Mouse (Mus musculus): ENCODE data around the gene Swap70. TPM values are rescaled to one million over a fixed set of nuclear protein-coding genes. Genes with fewer than 3 reads are reported as not detected.

Gene Swap70
- total and polyA plus RNA-seq, 2 experiments = 2.8 to 9.7 TPM

- Histone ChIP-seq H3K79me2 (ENCODE audit: control insufficient read depth, insufficient read depth, low read length) (no peaks in the 10 kb centered on the region), H3K27me3 (ENCODE audit: control insufficient read depth, insufficient read depth, low read length) (no peaks in the 10 kb centered on the region), H3K27ac (replicated peaks; ENCODE audit: insufficient read depth, low read depth, low read length) (no peak overlapping the region), H3K9ac (ENCODE audit: low read depth, low read length) (no peak overlapping the region), H3K4me1 (ENCODE audit: control insufficient read depth, insufficient read depth, low read length) (peaks cover 2% of the 10 kb centered on the region; the same call in 1 of the 2 replicates), H3K4me3 (ENCODE audit: insufficient read depth, low read depth, low read length) (no peak overlapping the region), H3K36me3 (ENCODE audit: control insufficient read depth, insufficient read depth, low read length) (peaks cover 4% of the 10 kb centered on the region)
- DNase-seq (ENCODE audit: extremely low read depth, low read depth, low spot score) = no peak
- WGBS = 93% methylated on average over 12 of the region's 12 CpGs
- TF ChIP-seq CTCF (IDR thresholded peaks at IDR 0.05; ENCODE audit: low read depth, low read length) (no peak), POLR2A (IDR thresholded peaks at IDR 0.05; ENCODE audit: extremely low read depth, insufficient read depth, low read length) (no peak)
Measured at GRCm38 (mm10) chr7:110285076-110285848, 63.8 kb downstream of the Swap70 start.

GRCm38 (mm10) chr7:110285849-110286151 lies 64.3 kb downstream of the Swap70 start:
- no peak overlapping the region for H3K4me3 ChIP-seq (ENCODE audit: insufficient read depth, low read depth, low read length)
- TF ChIP-seq POLR2A (IDR thresholded peaks at IDR 0.05; ENCODE audit: extremely low read depth, insufficient read depth, low read length) (no peak), CTCF (IDR thresholded peaks at IDR 0.05; ENCODE audit: low read depth, low read length) (no peak)
- H3K9ac ChIP-seq (ENCODE audit: low read depth, low read length) = no peak overlapping the region
- H3K27me3 ChIP-seq (ENCODE audit: control insufficient read depth, insufficient read depth, low read length) = no peaks in the 10 kb centered on the region
- H3K36me3 ChIP-seq (ENCODE audit: control insufficient read depth, insufficient read depth, low read length) = peaks cover 3% of the 10 kb centered on the region
- H3K27ac ChIP-seq (replicated peaks; ENCODE audit: insufficient read depth, low read depth, low read length) = no peak overlapping the region
- peaks cover 2% of the 10 kb centered on the region; the same call in 1 of the 2 replicates for H3K4me1 ChIP-seq (ENCODE audit: control insufficient read depth, insufficient read depth, low read length)
- no peak for DNase-seq (ENCODE audit: extremely low read depth, low read depth, low spot score)
- H3K79me2 ChIP-seq (ENCODE audit: control insufficient read depth, insufficient read depth, low read length) = no peaks in the 10 kb centered on the region
- WGBS = 85% methylated on average over 3 of the region's 3 CpGs

GRCm38 (mm10) chr7:110286198-110286732 lies 64.8 kb downstream of the Swap70 start:
- Histone ChIP-seq H3K36me3 (ENCODE audit: control insufficient read depth, insufficient read depth, low read length) (peaks cover 3% of the 10 kb centered on the region), H3K27ac (replicated peaks; ENCODE audit: insufficient read depth, low read depth, low read length) (no peak overlapping the region), H3K9ac (ENCODE audit: low read depth, low read length) (no peak overlapping the region), H3K27me3 (ENCODE audit: control insufficient read depth, insufficient read depth, low read length) (no peaks in the 10 kb centered on the region), H3K4me1 (ENCODE audit: control insufficient read depth, insufficient read depth, low read length) (peaks cover 2% of the 10 kb centered on the region; the same call in 1 of the 2 replicates), H3K79me2 (ENCODE audit: control insufficient read depth, insufficient read depth, low read length) (no peaks in the 10 kb centered on the region), H3K4me3 (ENCODE audit: insufficient read depth, low read depth, low read length) (no peak overlapping the region)
- 85% methylated on average over 8 of the region's 8 CpGs for WGBS
- TF ChIP-seq CTCF (IDR thresholded peaks at IDR 0.05; ENCODE audit: low read depth, low read length) (no peak), POLR2A (IDR thresholded peaks at IDR 0.05; ENCODE audit: extremely low read depth, insufficient read depth, low read length) (no peak)
- DNase-seq (ENCODE audit: extremely low read depth, low read depth, low spot score) = no peak

- H3K4me1 ChIP-seq (ENCODE audit: control insufficient read depth, insufficient read depth, low read length) = peaks cover 2% of the 10 kb centered on the region; the same call in 1 of the 2 replicates
- DNase-seq (ENCODE audit: extremely low read depth, low read depth, low spot score) = peak; percentile 32
- TF ChIP-seq CTCF (IDR thresholded peaks at IDR 0.05; ENCODE audit: low read depth, low read length) (peak; percentile 93), POLR2A (IDR thresholded peaks at IDR 0.05; ENCODE audit: extremely low read depth, insufficient read depth, low read length) (no peak)
- peaks cover 2% of the 10 kb centered on the region; the same call in 1 of the 2 replicates for H3K36me3 ChIP-seq (ENCODE audit: control insufficient read depth, insufficient read depth, low read length)
- no peaks in the 10 kb centered on the region for H3K27me3 ChIP-seq (ENCODE audit: control insufficient read depth, insufficient read depth, low read length)
- no peaks in the 10 kb centered on the region for H3K79me2 ChIP-seq (ENCODE audit: control insufficient read depth, insufficient read depth, low read length)
- WGBS = 8% methylated on average over 12 of the region's 12 CpGs
- no peak overlapping the region for H3K9ac ChIP-seq (ENCODE audit: low read depth, low read length)
- no peak overlapping the region for H3K4me3 ChIP-seq (ENCODE audit: insufficient read depth, low read depth, low read length)
- H3K27ac ChIP-seq (replicated peaks; ENCODE audit: insufficient read depth, low read depth, low read length) = no peak overlapping the region
Measured at GRCm38 (mm10) chr7:110286838-110287475, 65.4 kb downstream of the Swap70 start.

DNA sequence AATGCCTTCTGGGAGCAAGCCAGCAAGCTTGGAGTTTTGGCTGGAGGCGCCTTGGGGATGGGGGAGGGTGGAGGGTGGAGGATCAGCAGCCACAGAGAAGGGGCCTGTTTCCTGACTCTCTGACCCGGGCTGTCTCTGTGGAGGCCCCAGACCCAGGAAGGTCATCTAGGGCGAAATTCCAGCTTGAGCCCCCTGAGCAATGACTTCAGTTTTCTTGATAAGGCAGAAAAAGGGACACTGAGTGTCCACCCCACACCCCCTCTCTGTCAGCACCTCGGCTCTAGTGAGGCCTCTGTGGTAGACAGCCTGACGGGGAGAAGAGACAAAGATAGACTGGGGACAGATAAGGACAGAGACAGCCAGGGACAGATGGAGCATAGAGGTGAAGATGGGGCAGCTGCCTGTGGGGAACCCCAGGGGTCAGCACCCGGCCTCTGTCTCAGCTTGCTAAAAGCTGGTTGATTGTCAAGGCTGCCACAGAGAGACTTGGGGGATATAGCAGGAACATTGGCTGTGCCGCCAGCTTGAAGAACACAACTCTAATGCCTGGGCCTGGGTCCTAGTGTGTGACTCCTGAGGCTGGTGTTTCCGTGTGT lies 66.1 kb downstream of the Swap70 start:
- no peaks in the 10 kb centered on the region for H3K36me3 ChIP-seq (ENCODE audit: control insufficient read depth, insufficient read depth, low read length)
- no peaks in the 10 kb centered on the region for H3K79me2 ChIP-seq (ENCODE audit: control insufficient read depth, insufficient read depth, low read length)
- H3K27me3 ChIP-seq (ENCODE audit: control insufficient read depth, insufficient read depth, low read length) = no peaks in the 10 kb centered on the region
- H3K4me1 ChIP-seq (ENCODE audit: control insufficient read depth, insufficient read depth, low read length) = peaks cover 2% of the 10 kb centered on the region; the same call in 1 of the 2 replicates
- DNase-seq (ENCODE audit: extremely low read depth, low read depth, low spot score) = peak; percentile 36
- H3K4me3 ChIP-seq (ENCODE audit: insufficient read depth, low read depth, low read length) = no peak overlapping the region
- WGBS = 71% methylated on average over 8 of the region's 8 CpGs
- H3K9ac ChIP-seq (ENCODE audit: low read depth, low read length) = no peak overlapping the region
- H3K27ac ChIP-seq (replicated peaks; ENCODE audit: insufficient read depth, low read depth, low read length) = peak overlapping the region; percentile 7; the same call in 1 of the 2 replicates
- no peak for TF ChIP-seq POLR2A (IDR thresholded peaks at IDR 0.05; ENCODE audit: extremely low read depth, insufficient read depth, low read length)

Measured in liver, adult 2 months (tissue).